Mouse (Mus musculus): ENCODE data around the gene D930048N14Rik.

DNA sequence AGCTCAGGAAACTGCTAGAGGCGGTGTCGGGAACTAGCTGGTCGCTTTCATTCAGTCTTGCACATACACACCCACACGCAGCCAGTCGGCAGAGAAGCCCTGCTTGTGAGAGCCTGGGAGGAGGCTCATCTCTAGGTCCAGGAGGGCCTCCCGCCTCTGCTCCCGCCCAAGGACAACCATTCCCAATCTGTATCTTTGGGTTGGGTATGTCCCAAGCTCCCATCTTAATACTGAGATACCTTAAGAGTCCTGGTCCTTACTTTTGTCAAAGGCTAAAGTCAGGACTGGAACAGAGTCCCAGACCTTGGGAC lies 910 bp upstream of the D930048N14Rik start:
- no peak for TF ChIP-seq POLR2A (IDR thresholded peaks at IDR 0.05; ENCODE audit: borderline replicate concordance, insufficient read depth, low read length)
- no peak for TF ChIP-seq CTCF (IDR thresholded peaks at IDR 0.05; ENCODE audit: borderline replicate concordance, insufficient read depth, low read depth, low read length)
